Mouse (Mus musculus): Measurements from ENCODE around the gene Stxbp4. TPM values are rescaled to one million over a fixed set of nuclear protein-coding genes. Genes with fewer than 3 reads are reported as not detected.

Gene Stxbp4
- polyA plus RNA-seq (2012; rRNA removed), result 5.0 TPM in 2 replicates

DNA sequence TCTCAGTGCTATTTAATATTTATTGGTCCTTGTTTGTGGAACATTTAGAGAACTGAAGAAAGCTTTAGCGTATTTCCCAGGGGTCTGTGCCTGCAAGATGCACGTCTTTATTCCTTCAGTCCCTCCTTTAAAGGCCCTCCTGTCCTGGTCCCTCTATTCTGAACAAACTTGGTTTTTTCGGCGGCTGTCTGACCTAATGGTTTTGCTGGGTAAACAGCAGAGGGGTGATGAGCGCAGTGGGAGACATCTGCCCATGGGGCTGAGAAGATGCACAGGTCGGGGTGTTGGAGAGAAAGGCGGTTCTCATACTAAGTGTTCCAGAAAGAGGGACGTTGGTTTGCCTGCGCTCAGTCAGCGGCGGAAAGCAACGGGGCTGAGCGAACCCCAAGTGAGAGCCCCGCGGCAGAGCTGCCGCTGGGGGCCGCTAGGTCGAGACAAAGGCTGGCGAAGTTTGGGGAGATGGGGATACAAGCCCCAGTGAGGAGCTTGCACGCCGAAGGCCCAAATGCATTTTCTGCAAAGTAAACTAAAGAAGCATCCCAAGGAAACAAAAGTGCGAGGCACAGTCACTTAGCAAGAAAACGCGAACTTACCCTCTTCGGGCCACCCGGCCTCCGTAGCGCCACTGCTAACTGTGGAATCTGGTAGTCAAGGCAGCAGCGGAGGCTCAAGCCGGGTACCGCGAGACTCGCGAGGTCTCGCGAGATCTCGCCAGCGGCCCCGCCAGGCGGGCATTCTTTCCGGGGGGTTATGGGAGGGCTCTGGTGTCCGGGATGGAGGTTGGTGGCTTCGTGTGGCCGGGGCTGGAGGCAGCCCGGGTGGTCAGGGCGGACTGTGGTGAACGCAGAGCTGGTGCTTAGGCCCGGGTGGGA is at the start of gene Stxbp4, which contains the start of gene Cox11:
Stxbp4 (minus strand) TSS at position 645 of the 872 bp plus-strand sequence.
Cox11 (plus strand) TSS at position 734 of the 872 bp plus-strand sequence.
- DNase-seq, result peak; percentile 96

GRCm38 (mm10) chr11:90687040-90687439 is 49.2 kb upstream of the Stxbp4 start:
- Histone ChIP-seq H3K27me3 (replicated peaks; ENCODE audit: control insufficient read depth, insufficient read depth, low read length) (no peaks in the 10 kb centered on the region), H3K27ac (ENCODE audit: insufficient read depth, low read depth, low read length) (no peak overlapping the region), H3K4me1 (ENCODE audit: control insufficient read depth, insufficient read depth, low read length) (0 out of 2 replicates have a peak, but pooled peaks cover 2% of the 10 kb centered on the region), H3K4me3 (ENCODE audit: insufficient read depth, low read depth, low read length) (peak overlapping the region; percentile 74), H3K36me3 (ENCODE audit: control insufficient read depth, insufficient read depth, low read length) (no peaks in the 10 kb centered on the region)
- 2% methylated on average over 17 of the region's 17 CpGs for WGBS
- TF ChIP-seq POLR2A (IDR thresholded peaks at IDR 0.05; ENCODE audit: low read depth, low read length), result no peak
- TF ChIP-seq CTCF (conservative IDR thresholded peaks at IDR 0.05; ENCODE audit: insufficient read depth, insufficient read length, low read depth, low read length), result no peak
- DNase-seq, result no peak

More for the DNA sequence above, at the start of gene Stxbp4, which contains the start of gene Cox11:
- Histone ChIP-seq H3K4me1 (ENCODE audit: control insufficient read depth, insufficient read depth, low read length) (peaks cover 15% of the 10 kb centered on the region; the same call in 1 of the 2 replicates), H3K27ac (ENCODE audit: insufficient read depth, low read depth, low read length) (peak within 1 kb of the TSS; percentile 82), H3K36me3 (ENCODE audit: control insufficient read depth, insufficient read depth, low read length) (no peaks in the 10 kb centered on the region), H3K27me3 (replicated peaks; ENCODE audit: control insufficient read depth, insufficient read depth, low read length) (no peaks in the 10 kb centered on the region), H3K4me3 (ENCODE audit: insufficient read depth, low read depth, low read length) (peak within 1 kb of the TSS; percentile 85)
- under 1% methylated on average over 48 of the region's 48 CpGs for WGBS
- TF ChIP-seq CTCF (conservative IDR thresholded peaks at IDR 0.05; ENCODE audit: insufficient read depth, insufficient read length, low read depth, low read length), result peak; percentile 39
- TF ChIP-seq POLR2A (IDR thresholded peaks at IDR 0.05; ENCODE audit: low read depth, low read length), result peak; percentile 56

- no peak for TF ChIP-seq CTCF (conservative IDR thresholded peaks at IDR 0.05; ENCODE audit: insufficient read depth, insufficient read length, low read depth, low read length)
- TF ChIP-seq POLR2A (IDR thresholded peaks at IDR 0.05; ENCODE audit: low read depth, low read length), result no peak
- no peaks in the 10 kb centered on the region for H3K27me3 ChIP-seq (replicated peaks; ENCODE audit: control insufficient read depth, insufficient read depth, low read length)
- DNase-seq, result peak; percentile 2
- H3K4me1 ChIP-seq (ENCODE audit: control insufficient read depth, insufficient read depth, low read length), result 0 out of 2 replicates have a peak, but pooled peaks cover 2% of the 10 kb centered on the region
- no peaks in the 10 kb centered on the region for H3K36me3 ChIP-seq (ENCODE audit: control insufficient read depth, insufficient read depth, low read length)
- 74% methylated on average over 13 of the region's 13 CpGs for WGBS
- no peak overlapping the region for H3K27ac ChIP-seq (ENCODE audit: insufficient read depth, low read depth, low read length)
- peak overlapping the region; percentile 74 for H3K4me3 ChIP-seq (ENCODE audit: insufficient read depth, low read depth, low read length)
Observed at GRCm38 (mm10) chr11:90686287-90687025, 48.6 kb upstream of the Stxbp4 start.

DNA sequence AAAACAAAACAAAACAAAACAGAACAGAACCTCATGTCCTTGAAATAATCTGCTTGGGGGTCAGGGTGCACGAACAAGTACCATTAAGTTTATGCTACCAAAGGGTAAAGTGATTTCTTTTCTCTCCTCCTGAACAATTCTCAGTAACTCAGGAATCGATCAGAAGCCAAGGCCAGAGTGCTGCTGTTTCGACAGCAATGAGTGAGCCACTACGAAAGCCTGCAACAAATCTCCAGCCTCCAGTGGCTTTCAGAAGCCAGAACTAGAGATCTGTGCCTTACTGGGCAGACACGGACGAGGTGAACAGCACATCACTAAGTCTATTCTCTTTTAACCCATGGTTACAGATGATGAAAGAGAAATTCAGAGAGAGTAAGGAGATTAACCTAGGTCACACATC is 47.3 kb upstream of the Stxbp4 start:
- no peak for DNase-seq
- no peaks in the 10 kb centered on the region for H3K27me3 ChIP-seq (replicated peaks; ENCODE audit: control insufficient read depth, insufficient read depth, low read length)
- no peak overlapping the region for H3K4me3 ChIP-seq (ENCODE audit: insufficient read depth, low read depth, low read length)
- H3K4me1 ChIP-seq (ENCODE audit: control insufficient read depth, insufficient read depth, low read length), result 0 out of 2 replicates have a peak, but pooled peaks cover 2% of the 10 kb centered on the region
- H3K36me3 ChIP-seq (ENCODE audit: control insufficient read depth, insufficient read depth, low read length), result no peaks in the 10 kb centered on the region
- 72% methylated on average over 6 of the region's 6 CpGs for WGBS
- TF ChIP-seq POLR2A (IDR thresholded peaks at IDR 0.05; ENCODE audit: low read depth, low read length), result no peak
- no peak for TF ChIP-seq CTCF (conservative IDR thresholded peaks at IDR 0.05; ENCODE audit: insufficient read depth, insufficient read length, low read depth, low read length)
- no peak overlapping the region for H3K27ac ChIP-seq (ENCODE audit: insufficient read depth, low read depth, low read length)

DNA sequence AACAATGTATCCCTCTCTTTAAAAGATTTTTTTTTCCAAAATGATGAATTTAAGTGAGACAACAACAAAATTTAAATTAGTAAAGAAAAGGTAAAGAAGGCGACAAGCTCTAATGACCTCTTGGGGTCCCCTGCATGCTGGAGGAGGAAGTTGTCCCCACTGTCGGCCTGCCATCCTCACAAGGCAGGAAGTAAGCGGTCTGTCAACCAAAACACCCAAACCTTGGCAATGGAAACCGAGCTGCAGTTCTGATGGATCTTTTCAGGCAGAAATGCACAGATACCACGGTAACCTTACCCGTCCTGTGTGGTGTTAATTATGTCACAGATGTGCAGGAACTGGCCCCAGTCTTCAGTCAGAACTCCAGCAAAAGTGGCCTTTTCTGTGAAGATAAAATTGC is 46.9 kb upstream of the Stxbp4 start:
- DNase-seq, result no peak
- Histone ChIP-seq H3K27me3 (replicated peaks; ENCODE audit: control insufficient read depth, insufficient read depth, low read length) (no peaks in the 10 kb centered on the region), H3K4me1 (ENCODE audit: control insufficient read depth, insufficient read depth, low read length) (0 out of 2 replicates have a peak, but pooled peaks cover 2% of the 10 kb centered on the region), H3K4me3 (ENCODE audit: insufficient read depth, low read depth, low read length) (no peak overlapping the region), H3K36me3 (ENCODE audit: control insufficient read depth, insufficient read depth, low read length) (no peaks in the 10 kb centered on the region), H3K27ac (ENCODE audit: insufficient read depth, low read depth, low read length) (no peak overlapping the region)
- 61% methylated on average over 6 of the region's 6 CpGs for WGBS
- TF ChIP-seq POLR2A (IDR thresholded peaks at IDR 0.05; ENCODE audit: low read depth, low read length), result no peak

DNA sequence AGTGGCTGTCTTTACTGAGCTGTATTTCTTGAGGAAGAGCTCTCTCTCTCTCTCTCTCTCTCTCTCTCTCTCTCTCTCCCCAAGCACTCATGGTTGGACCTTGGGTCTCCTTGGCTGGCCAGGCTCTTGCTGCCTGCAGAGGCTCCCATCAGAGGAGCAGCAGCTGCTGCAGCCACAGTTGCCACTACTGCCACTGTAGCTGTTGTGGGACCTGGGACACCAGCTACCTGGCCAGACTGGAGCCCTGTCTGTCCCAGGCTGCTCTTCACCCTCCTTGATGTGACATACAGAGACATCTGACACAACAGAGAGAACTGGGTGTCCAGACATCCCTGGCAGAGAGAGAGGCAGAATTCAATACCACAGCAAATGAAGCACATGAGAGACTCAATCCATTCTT is 43.3 kb upstream of the Stxbp4 start:
- Histone ChIP-seq H3K4me3 (ENCODE audit: insufficient read depth, low read depth, low read length) (no peak overlapping the region), H3K36me3 (ENCODE audit: control insufficient read depth, insufficient read depth, low read length) (no peaks in the 10 kb centered on the region), H3K27ac (ENCODE audit: insufficient read depth, low read depth, low read length) (no peak overlapping the region), H3K4me1 (ENCODE audit: control insufficient read depth, insufficient read depth, low read length) (no peaks in the 10 kb centered on the region), H3K27me3 (replicated peaks; ENCODE audit: control insufficient read depth, insufficient read depth, low read length) (no peaks in the 10 kb centered on the region)
- no peak for DNase-seq
- TF ChIP-seq CTCF (conservative IDR thresholded peaks at IDR 0.05; ENCODE audit: insufficient read depth, insufficient read length, low read depth, low read length) (no peak), POLR2A (IDR thresholded peaks at IDR 0.05; ENCODE audit: low read depth, low read length) (no peak)

DNA sequence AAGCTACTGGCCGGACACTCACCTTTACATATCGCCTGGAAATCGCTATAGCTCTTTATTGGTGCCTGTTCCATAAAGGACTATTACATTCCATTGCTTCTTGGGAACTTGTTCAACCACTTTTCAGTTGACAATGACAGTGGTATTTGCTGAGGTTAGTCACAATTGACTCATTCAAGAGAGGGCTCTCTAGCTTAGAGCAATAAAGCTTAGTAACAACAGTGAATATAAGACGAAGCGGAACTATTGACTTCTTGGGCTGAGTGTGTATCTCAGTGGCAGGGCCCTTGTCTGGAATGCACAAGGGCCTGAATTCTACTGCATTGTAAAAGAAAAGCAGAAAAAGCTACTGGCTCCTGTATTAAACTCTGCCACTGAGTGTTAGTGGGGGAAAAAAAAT is 40.7 kb upstream of the Stxbp4 start:
- Histone ChIP-seq H3K4me1 (ENCODE audit: control insufficient read depth, insufficient read depth, low read length) (no peaks in the 10 kb centered on the region), H3K36me3 (ENCODE audit: control insufficient read depth, insufficient read depth, low read length) (no peaks in the 10 kb centered on the region), H3K27me3 (replicated peaks; ENCODE audit: control insufficient read depth, insufficient read depth, low read length) (no peaks in the 10 kb centered on the region), H3K27ac (ENCODE audit: insufficient read depth, low read depth, low read length) (no peak overlapping the region), H3K4me3 (ENCODE audit: insufficient read depth, low read depth, low read length) (no peak overlapping the region)
- 94% methylated on average over 5 of the region's 5 CpGs for WGBS
- TF ChIP-seq POLR2A (IDR thresholded peaks at IDR 0.05; ENCODE audit: low read depth, low read length), result no peak
- DNase-seq, result no peak

All from kidney, adult 2 months (tissue).